Mouse (Mus musculus) limb, embryonic 10.5 days (tissue): ENCODE measurements around the gene Knl1. TPM values are rescaled to one million over a fixed set of nuclear protein-coding genes. Genes with fewer than 3 reads are reported as not detected.
A peak's percentile ranks its signal among the peaks of the same experiment; 100 is the strongest.

Experiments used
- DNase-seq: peaks from one replicate; pipeline ENCODE4 v3.0.0-alpha.2; 2017; ENCODE audit warnings: low spot score
- H3K27ac ChIP-seq: fragments of 300-500 bp; sonication (generic); 2 replicates; pipeline ENCODE4 v1.5.1; 2016; ENCODE audit warnings: mild to moderate bottlenecking
- H3K27me3 ChIP-seq: fragments of 300-500 bp; sonication (generic); 2 replicates; pipeline ENCODE4 v1.6.1; 2016; ENCODE audit warnings: low read depth, mild to moderate bottlenecking; ENCODE audit not compliant: poor library complexity, severe bottlenecking
- H3K36me3 ChIP-seq: fragments of 300-500 bp; sonication (generic); 2 replicates; pipeline ENCODE4 v1.6.1; 2016; ENCODE audit warnings: mild to moderate bottlenecking, moderate library complexity
- H3K4me1 ChIP-seq: fragments of 300-500 bp; sonication (generic); 2 replicates; pipeline ENCODE4 v1.6.1; 2016
- H3K4me3 ChIP-seq: fragments of 300-500 bp; sonication (generic); 2 replicates; pipeline ENCODE4 v1.5.1; 2016; ENCODE audit warnings: mild to moderate bottlenecking, moderate library complexity
- H3K9me3 ChIP-seq: fragments of 300-500 bp; sonication (generic); replicated peaks from 2 replicates; pipeline ENCODE4 v1.6.1; 2016; ENCODE audit warnings: mild to moderate bottlenecking
- WGBS: fragments of 180-500 bp; shearing (Covaris S2); methylation state at CpG from one replicate; pipeline ENCODE4 v1.1.7; 2016; 5-methylcytosine and 5-hydroxymethylcytosine counted together
- polyA plus RNA-seq: library from polyadenylated mRNA; unstranded; fragments of >200 nt; fragmentation: Nextera tagmentation; extraction: Ambion mirVana; gene quantifications from 2 replicates; pipeline ENCODE4 v1.2.1, GENCODE M21; 2016

The Knl1 gene
- polyA plus RNA-seq, 1 experiment from 2014 or later: 58.0 TPM

- no peak for DNase-seq
- Histone ChIP-seq H3K27ac (no peak overlapping the region), H3K27me3 (no peaks in the 10 kb centered on the region), H3K36me3 (peaks cover 63% of the 10 kb centered on the region), H3K4me3 (no peak overlapping the region), H3K4me1 (no peaks in the 10 kb centered on the region), H3K9me3 (no peaks in the 10 kb centered on the region)
- 94% methylated on average over 4 of the region's 4 CpGs for WGBS
Measured at GRCm38 (mm10) chr2:119072397-119072796, 25.5 kb downstream of the Knl1 start.

- no peak for DNase-seq
- H3K27ac ChIP-seq: no peak overlapping the region
- 99% methylated on average over 2 of the region's 2 CpGs for WGBS
- H3K9me3 ChIP-seq: no peaks in the 10 kb centered on the region
- no peak overlapping the region for H3K4me3 ChIP-seq
- no peaks in the 10 kb centered on the region for H3K27me3 ChIP-seq
- peaks cover 75% of the 10 kb centered on the region for H3K36me3 ChIP-seq
- H3K4me1 ChIP-seq: no peaks in the 10 kb centered on the region
Measured at GRCm38 (mm10) chr2:119086156-119086555, 39.2 kb downstream of the Knl1 start.

GRCm38 (mm10) chr2:119101552-119101951 lies 54.6 kb downstream of the Knl1 start:
- Histone ChIP-seq H3K36me3 (peaks cover 71% of the 10 kb centered on the region), H3K4me1 (no peaks in the 10 kb centered on the region), H3K4me3 (no peak overlapping the region), H3K27me3 (no peaks in the 10 kb centered on the region), H3K9me3 (no peaks in the 10 kb centered on the region), H3K27ac (no peak overlapping the region)
- no peak for DNase-seq

GRCm38 (mm10) chr2:119106583-119106982 lies 59.7 kb downstream of the Knl1 start:
- WGBS: 83% methylated on average over 5 of the region's 5 CpGs
- no peak for DNase-seq
- H3K27me3 ChIP-seq: no peaks in the 10 kb centered on the region
- no peak overlapping the region for H3K27ac ChIP-seq
- H3K4me3 ChIP-seq: no peak overlapping the region
- peaks cover 58% of the 10 kb centered on the region for H3K36me3 ChIP-seq
- H3K4me1 ChIP-seq: no peaks in the 10 kb centered on the region
- H3K9me3 ChIP-seq: no peaks in the 10 kb centered on the region

GRCm38 (mm10) chr2:119108554-119108953 lies 61.6 kb downstream of the Knl1 start:
- Histone ChIP-seq H3K27ac (no peak overlapping the region), H3K36me3 (peaks cover 39% of the 10 kb centered on the region), H3K4me3 (no peak overlapping the region), H3K9me3 (no peaks in the 10 kb centered on the region), H3K4me1 (peaks cover 9% of the 10 kb centered on the region), H3K27me3 (no peaks in the 10 kb centered on the region)
- peak; percentile 63 for DNase-seq
- 57% methylated on average over 4 of the region's 4 CpGs for WGBS

- H3K9me3 ChIP-seq: no peaks in the 10 kb centered on the region
- H3K4me1 ChIP-seq: peaks cover 16% of the 10 kb centered on the region
- DNase-seq: no peak
- H3K36me3 ChIP-seq: peaks cover 29% of the 10 kb centered on the region
- no peaks in the 10 kb centered on the region for H3K27me3 ChIP-seq
- no peak overlapping the region for H3K4me3 ChIP-seq
- 95% methylated on average over 3 of the region's 3 CpGs for WGBS
- no peak overlapping the region for H3K27ac ChIP-seq
Measured at GRCm38 (mm10) chr2:119111060-119111459, 64.1 kb downstream of the Knl1 start.

- Histone ChIP-seq H3K27ac (peak within 1 kb of the TSS; percentile 93), H3K4me3 (peak within 1 kb of the TSS; percentile 87), H3K9me3 (no peaks in the 10 kb centered on the region), H3K36me3 (peaks cover 35% of the 10 kb centered on the region), H3K27me3 (no peaks in the 10 kb centered on the region), H3K4me1 (peaks cover 16% of the 10 kb centered on the region)
- under 1% methylated on average over 51 of the region's 51 CpGs for WGBS
- peak; percentile 89 for DNase-seq
Measured at GRCm38 (mm10) chr2:119112438-119113112, 65.7 kb downstream of the Knl1 start, which contains the start of gene Rad51. TSS of gene Rad51 (plus strand) at chr2:119112793.

- Histone ChIP-seq H3K4me3 (peak overlapping the region; percentile 87), H3K27me3 (no peaks in the 10 kb centered on the region), H3K4me1 (peaks cover 16% of the 10 kb centered on the region), H3K36me3 (peaks cover 35% of the 10 kb centered on the region), H3K27ac (peak overlapping the region; percentile 93), H3K9me3 (no peaks in the 10 kb centered on the region)
- DNase-seq: no peak
- 15% methylated on average over 20 of the region's 20 CpGs for WGBS
Measured at GRCm38 (mm10) chr2:119113121-119113925, 66.4 kb downstream of the Knl1 start.

GRCm38 (mm10) chr2:119136346-119136898 lies 89.5 kb downstream of the Knl1 start:
- H3K36me3 ChIP-seq: peaks cover 100% of the 10 kb centered on the region
- H3K4me1 ChIP-seq: no peaks in the 10 kb centered on the region
- no peaks in the 10 kb centered on the region for H3K9me3 ChIP-seq
- no peak for DNase-seq
- H3K27me3 ChIP-seq: no peaks in the 10 kb centered on the region
- H3K4me3 ChIP-seq: no peak overlapping the region
- H3K27ac ChIP-seq: no peak overlapping the region
- 89% methylated on average over 5 of the region's 5 CpGs for WGBS

GRCm38 (mm10) chr2:119145199-119145598 lies 98.3 kb downstream of the Knl1 start:
- Histone ChIP-seq H3K27ac (no peak overlapping the region), H3K9me3 (no peaks in the 10 kb centered on the region), H3K4me3 (no peak overlapping the region), H3K4me1 (no peaks in the 10 kb centered on the region), H3K27me3 (no peaks in the 10 kb centered on the region), H3K36me3 (peaks cover 96% of the 10 kb centered on the region)
- no peak for DNase-seq
- 85% methylated on average over 2 of the region's 2 CpGs for WGBS

GRCm38 (mm10) chr2:119146435-119146834 lies 99.5 kb downstream of the Knl1 start:
- no peaks in the 10 kb centered on the region for H3K4me1 ChIP-seq
- no peaks in the 10 kb centered on the region for H3K9me3 ChIP-seq
- H3K36me3 ChIP-seq: peaks cover 96% of the 10 kb centered on the region
- no peak for DNase-seq
- H3K4me3 ChIP-seq: no peak overlapping the region
- no peak overlapping the region for H3K27ac ChIP-seq
- WGBS: 92% methylated on average over 6 of the region's 6 CpGs
- no peaks in the 10 kb centered on the region for H3K27me3 ChIP-seq

- Histone ChIP-seq H3K4me3 (no peak overlapping the region), H3K36me3 (peaks cover 96% of the 10 kb centered on the region), H3K4me1 (no peaks in the 10 kb centered on the region), H3K27ac (no peak overlapping the region), H3K9me3 (no peaks in the 10 kb centered on the region), H3K27me3 (no peaks in the 10 kb centered on the region)
- DNase-seq: no peak
- WGBS: 88% methylated on average over 22 of the region's 22 CpGs
Measured at GRCm38 (mm10) chr2:119147160-119147678, 100.3 kb downstream of the Knl1 start.

- no peak for DNase-seq
- no peaks in the 10 kb centered on the region for H3K27me3 ChIP-seq
- WGBS: 93% methylated on average over 8 of the region's 8 CpGs
- H3K4me3 ChIP-seq: no peak overlapping the region
- H3K9me3 ChIP-seq: no peaks in the 10 kb centered on the region
- no peak overlapping the region for H3K27ac ChIP-seq
- H3K4me1 ChIP-seq: no peaks in the 10 kb centered on the region
- H3K36me3 ChIP-seq: peaks cover 96% of the 10 kb centered on the region
Measured at GRCm38 (mm10) chr2:119147775-119148174, 100.9 kb downstream of the Knl1 start.
